Mouse (Mus musculus) G1E (cell line): ENCODE data around the gene BC055324. TPM values are rescaled to one million over a fixed set of nuclear protein-coding genes. Genes with fewer than 3 reads are reported as not detected.

ENCODE experiments used
- ATAC-seq: 2 replicates; pipeline ENCODE4 v1.8.0; 2016; ENCODE audit warnings: mild to moderate bottlenecking; ENCODE audit not compliant: insufficient number of reproducible peaks, poor library complexity, low FRiP score, severe bottlenecking; ENCODE audit errors: extremely low read depth
- DNase-seq: peaks from one replicate; pipeline ENCODE4 v3.0.0; 2012; ENCODE audit warnings: low spot score
- H3K27me3 ChIP-seq: 2 replicates; pipeline ENCODE4 v1.6.1; 2012; ENCODE audit warnings: mild to moderate bottlenecking, low read length, inconsistent platforms; ENCODE audit not compliant: insufficient read depth
- H3K36me3 ChIP-seq: replicated peaks from 2 replicates; pipeline ENCODE3; 2012; ENCODE audit warnings: mild to moderate bottlenecking, inconsistent platforms
- H3K4me1 ChIP-seq: 2 replicates; pipeline ENCODE4 v1.6.1; 2012; ENCODE audit warnings: low read depth, low read length, inconsistent platforms, mixed read lengths; ENCODE audit not compliant: insufficient read depth
- H3K4me3 ChIP-seq: 2 replicates; pipeline ENCODE4 v1.5.1; 2012; ENCODE audit warnings: low read depth, mild to moderate bottlenecking, inconsistent platforms, low read length, moderate library complexity, mixed read lengths
- H3K9me3 ChIP-seq: replicated peaks from 2 replicates; pipeline ENCODE4 v1.6.1; 2012; ENCODE audit warnings: inconsistent platforms
- CTCF ChIP-seq: IDR thresholded peaks from 2 replicates; pipeline ENCODE4 v1.5.1; 2012; ENCODE audit warnings: low read depth, low read length, inconsistent platforms, mixed read lengths
- GATA1 ChIP-seq: IDR thresholded peaks from 2 replicates; pipeline ENCODE4 v1.6.1; 2012; ENCODE audit warnings: borderline replicate concordance, low read length, inconsistent platforms, mixed read lengths
- GATA2 ChIP-seq: IDR thresholded peaks from 2 replicates; pipeline ENCODE4 v1.6.1; 2012; ENCODE audit warnings: low read depth, low read length, inconsistent platforms, borderline replicate concordance
- POLR2AphosphoS5 ChIP-seq: IDR thresholded peaks from 2 replicates; pipeline ENCODE4 v1.6.1; 2012; ENCODE audit warnings: low read depth, low read length, inconsistent platforms; ENCODE audit not compliant: insufficient replicate concordance
- TAL1 ChIP-seq: conservative IDR thresholded peaks from 2 replicates; pipeline ENCODE4 v1.6.1; 2012; ENCODE audit warnings: low read depth, low read length, inconsistent platforms, mixed read lengths
- polyA plus RNA-seq: library from polyadenylated mRNA; stranded (reverse); fragments of >175 nt; gene quantifications from 2 replicates; pipeline ENCODE4 v1.2.3, GENCODE M21; 2012
- total RNA-seq, 2 experiments: library from RNA; stranded (forward) in 1 of 2; stranded (reverse) in 1 of 2; fragments of 200-1000 nt in 1 of 2; fragments of >200 nt in 1 of 2; fragmentation: Nextera tagmentation in 1 of 2; gene quantifications; 2 replicates each; pipeline ENCODE4 v1.2.3; 2014 to 2017

The BC055324 gene
- total and polyA plus RNA-seq, 3 experiments = 3.7 to 39.9 (median 26.0) TPM

GRCm38 (mm10) chr1:164019789-164020188 lies 25.2 kb upstream of the BC055324 start:
- DNase-seq (no peak), ATAC-seq (no peak)
- no peaks in the 10 kb centered on the region for H3K9me3 ChIP-seq
- no peaks in the 10 kb centered on the region for H3K27me3 ChIP-seq
- H3K4me3 ChIP-seq = no peak overlapping the region
- H3K4me1 ChIP-seq = no peaks in the 10 kb centered on the region
- TF ChIP-seq CTCF = no peak
- no peak for TF ChIP-seq TAL1
- H3K36me3 ChIP-seq = no peaks in the 10 kb centered on the region

GRCm38 (mm10) chr1:164018221-164018896 lies 23.8 kb upstream of the BC055324 start:
- H3K36me3 ChIP-seq = no peaks in the 10 kb centered on the region
- ATAC-seq = no peak
- H3K27me3 ChIP-seq = peaks cover 4% of the 10 kb centered on the region; the same call in 1 of the 2 replicates
- H3K4me1 ChIP-seq = no peaks in the 10 kb centered on the region
- DNase-seq = no peak
- no peak for TF ChIP-seq TAL1
- TF ChIP-seq POLR2AphosphoS5 = no peak
- no peak for TF ChIP-seq GATA2
- TF ChIP-seq CTCF = no peak
- TF ChIP-seq GATA1 = no peak
- H3K9me3 ChIP-seq = no peaks in the 10 kb centered on the region
- no peak overlapping the region for H3K4me3 ChIP-seq

- ATAC-seq (no peak), DNase-seq (no peak)
- H3K27me3 ChIP-seq = peaks cover 10% of the 10 kb centered on the region
- H3K4me1 ChIP-seq = no peaks in the 10 kb centered on the region
- no peaks in the 10 kb centered on the region for H3K36me3 ChIP-seq
- TF ChIP-seq GATA1 (no peak), GATA2 (no peak), TAL1 (no peak), POLR2AphosphoS5 (no peak)
- no peak overlapping the region for H3K4me3 ChIP-seq
- H3K9me3 ChIP-seq = no peaks in the 10 kb centered on the region
Measured at GRCm38 (mm10) chr1:164014616-164015015, 20.0 kb upstream of the BC055324 start.

GRCm38 (mm10) chr1:164009235-164009634 lies 14.6 kb upstream of the BC055324 start:
- no peaks in the 10 kb centered on the region for H3K36me3 ChIP-seq
- ATAC-seq (no peak), DNase-seq (no peak)
- no peaks in the 10 kb centered on the region for H3K9me3 ChIP-seq
- 0 out of 2 replicates have a peak, but pooled peaks have one; percentile 12 for TF ChIP-seq CTCF
- TF ChIP-seq GATA2 = no peak
- no peak for TF ChIP-seq GATA1
- H3K4me3 ChIP-seq = no peak overlapping the region
- H3K4me1 ChIP-seq = no peaks in the 10 kb centered on the region
- H3K27me3 ChIP-seq = peaks cover 12% of the 10 kb centered on the region

GRCm38 (mm10) chr1:164004311-164004710 lies 9.7 kb upstream of the BC055324 start:
- no peak for DNase-seq

GRCm38 (mm10) chr1:164001831-164002452 lies 7.3 kb upstream of the BC055324 start:
- peaks cover 6% of the 10 kb centered on the region for H3K36me3 ChIP-seq
- H3K4me3 ChIP-seq = no peak overlapping the region
- no peaks in the 10 kb centered on the region; the same call in 1 of the 2 replicates for H3K4me1 ChIP-seq
- H3K27me3 ChIP-seq = peaks cover 14% of the 10 kb centered on the region; the same call in 1 of the 2 replicates
- ATAC-seq (no peak), DNase-seq (no peak)
- H3K9me3 ChIP-seq = no peaks in the 10 kb centered on the region
- no peak for TF ChIP-seq GATA1
- no peak for TF ChIP-seq CTCF
- TF ChIP-seq GATA2 = no peak
- no peak for TF ChIP-seq TAL1
- TF ChIP-seq POLR2AphosphoS5 = no peak

More at GRCm38 (mm10) chr1:164004311-164004710, 9.7 kb upstream of the BC055324 start:
- Histone ChIP-seq H3K27me3 (peaks cover 14% of the 10 kb centered on the region; the same call in 1 of the 2 replicates), H3K4me3 (no peak overlapping the region), H3K36me3 (no peaks in the 10 kb centered on the region), H3K4me1 (no peaks in the 10 kb centered on the region; the same call in 1 of the 2 replicates), H3K9me3 (no peaks in the 10 kb centered on the region)
- TF ChIP-seq TAL1 (no peak), CTCF (no peak), GATA1 (no peak), POLR2AphosphoS5 (no peak), GATA2 (no peak)
- no peak for ATAC-seq
